Mouse (Mus musculus): ENCODE results near the gene Klhl20.

DNA sequence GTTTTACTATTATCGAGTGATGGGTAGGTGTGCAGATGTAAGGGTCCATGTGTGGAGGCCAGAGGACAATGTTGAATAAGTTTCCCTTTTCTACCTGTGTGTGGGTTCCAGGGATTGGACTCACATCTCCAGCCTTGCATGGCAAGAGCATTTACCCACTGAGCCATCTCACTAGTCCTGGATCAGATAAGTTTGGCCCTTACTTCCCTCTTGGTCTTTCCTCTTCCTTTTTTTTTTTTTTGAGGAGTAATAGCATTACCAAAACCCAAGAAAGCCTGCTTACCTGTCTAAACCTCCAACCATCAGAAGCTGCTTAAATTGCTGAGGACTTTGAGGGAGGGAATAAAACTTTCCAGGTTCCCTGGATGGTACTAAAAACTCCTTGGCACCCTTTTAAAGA lies 74.1 kb downstream of the Klhl20 start:
- no peak for TF ChIP-seq POLR2A (IDR thresholded peaks at IDR 0.05; ENCODE audit: extremely low read depth, insufficient read depth, low read length)
- no peak for TF ChIP-seq CTCF (IDR thresholded peaks at IDR 0.05; ENCODE audit: extremely low read depth, insufficient read depth, low read length)
